In the genomic region with DNA sequence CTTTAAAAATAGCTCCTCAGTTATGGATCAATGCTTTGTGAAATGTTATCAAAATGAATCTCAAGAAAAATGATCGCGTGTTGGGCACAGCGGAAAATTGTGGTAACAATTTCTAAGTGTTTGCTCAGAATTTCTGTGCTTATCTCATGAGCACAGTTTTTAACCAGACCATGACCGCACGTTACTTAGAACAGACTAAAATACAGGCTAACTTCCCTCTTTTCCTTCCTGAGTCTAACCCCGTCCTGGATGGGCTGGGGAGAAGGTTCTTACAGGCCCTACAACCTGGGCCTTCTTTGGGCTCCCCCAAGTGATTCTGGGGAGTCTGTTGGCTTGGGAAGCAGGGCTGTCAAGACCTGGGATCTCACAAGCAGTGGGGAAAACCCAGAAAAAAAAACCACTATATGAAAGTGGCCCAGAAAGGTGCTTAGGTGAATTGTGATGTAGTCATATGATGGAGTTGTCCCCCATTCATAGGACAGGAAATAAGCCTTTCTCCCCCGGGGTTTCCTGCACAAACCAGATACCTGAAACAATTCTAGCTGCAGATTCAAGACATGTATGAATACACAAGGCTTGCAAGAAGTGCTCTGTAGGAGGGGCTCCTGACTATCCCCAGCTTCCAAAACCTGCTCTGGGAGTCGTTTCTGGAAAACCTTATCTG, we compare ENCODE assay signal across 18 mouse cellular contexts.
DNase-seq lines count a peak whose midpoint lies in the region; ATAC-seq lines count a peak whose summit lies in the region.
"Had no signal": no experiment of that assay in that cellular context is flagged by ENCODE, and none has a peak within 500 bp of the region (broad histone marks: within the 10 kb centered on the region; RNA-seq: fewer than 3 reads in every experiment).

No protein-coding gene starts in this region.

- DNase-seq in CD4-positive, CD25-positive, alpha-beta regulatory T cell, adult 2 months (ENCODE audit: low read depth, low spot score) = peak; percentile 38
- DNase-seq in MEL-GATA-1-ER (ENCODE audit: extremely low read depth, low read depth) = peak; percentile 83
- DNase-seq in induced T-regulatory cell, adult 2 months (ENCODE audit: low read depth) = peak; percentile 59
- DNase-seq in layer of hippocampus, postnatal 25 days (ENCODE audit: extremely low spot score in 1 of 2, low spot score in 1 of 2) = no peak
- no peak for DNase-seq in layer of hippocampus, adult 11-12 months (ENCODE audit: low spot score)
- no peak for DNase-seq in right cerebral cortex, postnatal 36 days (ENCODE audit: low spot score in 2 of 2)
- DNase-seq: adrenal gland, postnatal 25 days; cerebellum, adult 9-11 months; gastrocnemius, postnatal 25 days; heart, adult 2 months; heart, postnatal 36 days; kidney, postnatal 25 days; liver, embryonic 13.5 days; lung, embryonic 14.5 days; retina, postnatal 1 day; thymus, adult 18-20 months had no signal

- peak; percentile 46; the same call in 1 of the 2 replicates for ATAC-seq in megakaryocyte-erythroid progenitor cell, adult 5-6 weeks (replicated peaks; ENCODE audit: low FRiP score, low TSS enrichment, poor library complexity, severe bottlenecking)
- ATAC-seq: intestine, embryonic 15.5 days had no signal

Comparison
In these comparisons a context has a peak if more than half of its experiments do, and no peak if none do; other contexts are left out.
1. DNase-seq: peak in CD4-positive, CD25-positive, alpha-beta regulatory T cell, adult 2 months (single experiment), MEL-GATA-1-ER (single experiment) and induced T-regulatory cell, adult 2 months (single experiment); none in layer of hippocampus, postnatal 25 days (0 of 2), layer of hippocampus, adult 11-12 months (single experiment) and right cerebral cortex, postnatal 36 days (0 of 2).